Mouse (Mus musculus) thymus, adult 2 months (tissue): Measurements from ENCODE around the gene Atp6ap1. TPM values are rescaled to one million over a fixed set of nuclear protein-coding genes. Genes with fewer than 3 reads are reported as not detected.

Experiments
- DNase-seq: peaks from one replicate; pipeline ENCODE4 v3.0.0; 2021
- H3K27ac ChIP-seq: fragments of 200-500 bp; 2 replicates; pipeline ENCODE4 v1.5.1; 2012; ENCODE audit warnings: low read length, control low read depth; ENCODE audit not compliant: control insufficient read depth, insufficient read depth
- H3K27me3 ChIP-seq: fragments of 200-500 bp; 2 replicates; pipeline ENCODE4 v1.6.1; 2012; ENCODE audit warnings: mild to moderate bottlenecking, low read length, moderate library complexity, mixed read lengths; ENCODE audit not compliant: control insufficient read depth, insufficient read depth
- H3K36me3 ChIP-seq: fragments of 200-500 bp; 2 replicates; pipeline ENCODE4 v1.6.1; 2012; ENCODE audit warnings: mild to moderate bottlenecking, low read length, moderate library complexity; ENCODE audit not compliant: control insufficient read depth, insufficient read depth
- H3K4me1 ChIP-seq: fragments of 200-500 bp; replicated peaks from 2 replicates; pipeline ENCODE4 v1.6.1; 2012; ENCODE audit warnings: low read length; ENCODE audit not compliant: control insufficient read depth, insufficient read depth
- H3K4me3 ChIP-seq: fragments of 200-500 bp; 2 replicates; pipeline ENCODE4 v1.5.1; 2012; ENCODE audit warnings: mild to moderate bottlenecking, low read length, control low read depth, moderate library complexity; ENCODE audit not compliant: control insufficient read depth, insufficient read depth
- CTCF ChIP-seq: fragments of 200-500 bp; IDR thresholded peaks from 2 replicates; pipeline ENCODE4 v1.5.1; 2012; ENCODE audit warnings: mild to moderate bottlenecking, control low read depth, low read length, moderate library complexity, borderline replicate concordance; ENCODE audit not compliant: control insufficient read depth, poor library complexity, insufficient read depth; ENCODE audit errors: extremely low read depth
- POLR2A ChIP-seq: fragments of 200-500 bp; IDR thresholded peaks from 2 replicates; pipeline ENCODE4 v1.6.1; 2012; ENCODE audit warnings: mild to moderate bottlenecking, low read length, control low read depth, moderate library complexity; ENCODE audit not compliant: control insufficient read depth, poor library complexity, insufficient read depth; ENCODE audit errors: extremely low read depth
- WGBS: fragments of 180-500 bp; shearing (Covaris S2); methylation state at CpG from one replicate; pipeline ENCODE4 v1.1.7; 2018; 5-methylcytosine and 5-hydroxymethylcytosine counted together
- polyA plus RNA-seq: library from polyadenylated mRNA; depleted of rRNA; stranded (reverse); fragments of >200 nt; gene quantifications from 2 replicates; pipeline ENCODE4 v1.2.3, GENCODE M21; 2012

Gene Atp6ap1
- polyA plus RNA-seq, 1 experiment: 373 TPM

GRCm38 (mm10) chrX:74299721-74300120 lies 2.8 kb downstream of the Atp6ap1 start:
- Histone ChIP-seq H3K36me3 (peaks cover 10% of the 10 kb centered on the region; the same call in 1 of the 2 replicates), H3K27me3 (no peaks in the 10 kb centered on the region), H3K4me1 (peaks cover 2% of the 10 kb centered on the region; the same call in 1 of the 2 replicates), H3K27ac (no peak overlapping the region), H3K4me3 (no peak overlapping the region)
- TF ChIP-seq POLR2A: no peak
- no peak for TF ChIP-seq CTCF
- DNase-seq: no peak
- 68% methylated on average over 3 of the region's 3 CpGs for WGBS

GRCm38 (mm10) chrX:74304867-74305700 lies 8.2 kb downstream of the Atp6ap1 start, which contains the start of gene Gdi1:
TSS of gene Gdi1 (plus strand) at chrX:74304998.
- TF ChIP-seq POLR2A (peak; percentile 85), CTCF (0 out of 2 replicates have a peak, but pooled peaks have one; percentile 11)

DNA sequence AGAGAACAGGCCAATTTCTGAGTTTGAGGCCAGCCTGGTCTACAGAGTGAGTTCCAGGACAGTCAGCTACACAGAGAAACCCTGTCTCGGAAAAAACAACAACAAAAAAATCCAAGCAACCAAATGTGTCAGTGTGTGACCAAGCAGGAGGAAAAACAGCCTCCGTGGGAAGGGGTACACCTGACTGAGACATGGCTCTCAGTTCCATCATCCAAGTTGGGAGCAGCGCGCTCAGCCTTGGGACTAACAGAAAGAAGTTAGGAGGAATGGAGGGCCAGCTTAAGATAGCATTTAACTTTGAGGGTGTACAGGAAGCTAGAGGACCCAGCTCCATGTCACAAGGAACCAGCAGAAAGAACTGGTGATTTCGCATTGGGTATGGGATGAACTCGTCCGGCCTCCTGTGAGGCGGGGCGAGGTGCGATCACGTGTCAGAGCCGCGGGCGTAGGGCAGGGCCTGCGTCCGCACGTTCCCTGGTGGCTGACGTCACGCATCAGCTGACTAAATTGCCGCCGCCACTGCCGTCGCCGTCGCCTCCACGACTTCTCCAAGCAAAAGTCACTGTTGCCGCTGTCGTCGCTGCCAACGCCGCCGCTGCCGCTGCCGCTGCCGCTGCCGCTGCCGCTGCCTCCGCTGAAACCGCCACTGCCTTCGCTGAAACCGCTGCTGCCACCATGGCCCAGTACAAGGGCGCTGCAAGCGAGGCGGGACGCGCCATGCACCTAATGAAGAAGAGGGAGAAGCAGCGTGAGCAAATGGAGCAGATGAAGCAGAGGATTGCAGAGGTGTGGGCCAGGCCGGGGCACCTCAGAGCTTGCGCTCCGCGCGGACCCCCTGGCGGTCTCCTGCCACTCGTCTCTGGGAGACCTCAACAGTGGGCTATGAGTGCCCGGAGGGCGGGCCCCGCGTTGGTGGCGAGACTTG lies 15.9 kb downstream of the Atp6ap1 start, which contains the start of gene Fam50a:
Fam50a (plus strand) TSS at position 494 of the 925 bp plus-strand sequence.
- peaks cover 15% of the 10 kb centered on the region for H3K4me1 ChIP-seq
- no peak for TF ChIP-seq CTCF
- TF ChIP-seq POLR2A: no peak
- WGBS: 7% methylated on average over 59 of the region's 59 CpGs
- peak; percentile 87 for DNase-seq
- H3K27me3 ChIP-seq: no peaks in the 10 kb centered on the region
- peak within 1 kb of the TSS; percentile 93 for H3K4me3 ChIP-seq
- H3K36me3 ChIP-seq: peaks cover 11% of the 10 kb centered on the region; the same call in 1 of the 2 replicates
- H3K27ac ChIP-seq: peak within 1 kb of the TSS; percentile 85

More at GRCm38 (mm10) chrX:74304867-74305700, 8.2 kb downstream of the Atp6ap1 start, which contains the start of gene Gdi1:
- H3K36me3 ChIP-seq: peaks cover 11% of the 10 kb centered on the region; the same call in 1 of the 2 replicates
- H3K4me3 ChIP-seq: peak within 1 kb of the TSS; percentile 84
- peak; percentile 72 for DNase-seq
- peaks cover 10% of the 10 kb centered on the region for H3K4me1 ChIP-seq
- H3K27me3 ChIP-seq: no peaks in the 10 kb centered on the region
- H3K27ac ChIP-seq: peak within 1 kb of the TSS; percentile 91
- WGBS: under 1% methylated on average over 37 of the region's 41 CpGs

GRCm38 (mm10) chrX:74328725-74329161 lies 31.8 kb downstream of the Atp6ap1 start, which contains the start of gene Plxna3:
TSS of gene Plxna3 (plus strand) at chrX:74329066.
- 1% methylated on average over 24 of the region's 30 CpGs for WGBS
- TF ChIP-seq POLR2A (no peak), CTCF (no peak)
- H3K4me1 ChIP-seq: peaks cover 8% of the 10 kb centered on the region
- DNase-seq: peak; percentile 40
- H3K27ac ChIP-seq: no peak within 1 kb of the TSS
- H3K27me3 ChIP-seq: no peaks in the 10 kb centered on the region
- H3K36me3 ChIP-seq: no peaks in the 10 kb centered on the region
- peak within 1 kb of the TSS; percentile 49 for H3K4me3 ChIP-seq

GRCm38 (mm10) chrX:74329215-74329671 lies 32.3 kb downstream of the Atp6ap1 start:
- DNase-seq: no peak
- H3K27me3 ChIP-seq: no peaks in the 10 kb centered on the region
- whole genome bisulfite sequencing: 29% methylated on average over 10 of the region's 10 CpGs

More at GRCm38 (mm10) chrX:74329215-74329671, 32.3 kb downstream of the Atp6ap1 start:
- H3K27ac ChIP-seq: no peak overlapping the region
- peaks cover 8% of the 10 kb centered on the region for H3K4me1 ChIP-seq
- H3K4me3 ChIP-seq: peak overlapping the region; percentile 49
- TF ChIP-seq CTCF: no peak
- no peaks in the 10 kb centered on the region for H3K36me3 ChIP-seq
